Mouse (Mus musculus): ENCODE data around the gene Gucd1. TPM values are rescaled to one million over a fixed set of nuclear protein-coding genes. Genes with fewer than 3 reads are reported as not detected.
"Not testable (repeated sequence)": the region's sequence is repeated elsewhere in the genome, so short reads cannot be mapped to it uniquely, and the experiment has no call there.

Gucd1 gene
- polyA plus RNA-seq, 1 experiment from 2014 or later: 24.0 TPM

DNA sequence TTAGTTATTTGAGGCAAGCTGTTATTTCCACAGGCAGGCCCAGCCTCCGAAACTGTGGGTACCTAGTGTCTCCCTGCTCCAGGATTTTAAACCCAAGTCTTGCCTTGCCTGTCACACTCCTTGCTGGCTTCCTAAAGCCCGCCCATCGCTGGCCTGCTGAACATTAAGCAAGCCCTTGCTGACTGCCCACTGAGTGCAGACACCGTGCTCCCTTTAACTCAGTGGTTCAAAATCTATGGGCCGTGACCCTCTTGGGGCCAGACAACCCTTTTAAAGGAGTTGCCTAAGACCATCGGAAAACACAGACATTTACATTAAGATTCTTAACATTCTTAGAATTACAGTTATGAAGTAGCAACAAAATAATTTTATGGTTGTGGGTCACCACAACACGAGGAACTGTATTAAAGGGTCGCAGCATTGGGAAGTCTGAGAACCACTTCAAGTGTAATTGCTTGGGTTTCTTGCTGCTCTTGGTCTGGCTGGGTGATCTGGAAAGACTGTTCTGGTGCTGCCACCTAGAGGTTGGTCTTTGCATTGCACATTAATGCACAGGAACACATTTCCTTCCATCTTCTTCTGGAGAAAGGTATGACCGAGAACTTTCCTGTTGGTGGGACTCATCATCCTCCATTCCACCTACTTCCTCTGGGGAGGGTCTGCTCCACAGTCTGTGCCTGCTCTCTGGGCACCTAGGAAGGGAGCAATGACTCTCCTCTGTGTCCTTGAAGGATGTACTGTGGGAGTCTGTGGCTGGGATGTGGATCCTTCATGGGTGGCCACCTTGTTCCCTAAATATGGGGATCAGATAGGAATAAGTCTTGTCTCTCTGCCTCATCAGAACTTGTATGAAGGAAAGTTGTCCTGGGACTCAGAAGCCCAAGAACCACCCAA lies 31.4 kb downstream of the Gucd1 start:
- Histone ChIP-seq H3K36me3 (no peaks in the 10 kb centered on the region), H3K27ac (no peak overlapping the region), H3K9ac (replicated peaks) (no peak overlapping the region), H3K4me3 (replicated peaks) (no peak overlapping the region), H3K27me3 (no peaks in the 10 kb centered on the region), H3K4me2 (no peak overlapping the region), H3K9me3 (no peaks in the 10 kb centered on the region), H3K4me1 (replicated peaks) (no peaks in the 10 kb centered on the region)
- ATAC-seq (ENCODE audit: insufficient number of reproducible peaks, insufficient read depth, low FRiP score, low TSS enrichment, low read depth): no peak
- WGBS: 55% methylated on average over 9 of the region's 9 CpGs

DNA sequence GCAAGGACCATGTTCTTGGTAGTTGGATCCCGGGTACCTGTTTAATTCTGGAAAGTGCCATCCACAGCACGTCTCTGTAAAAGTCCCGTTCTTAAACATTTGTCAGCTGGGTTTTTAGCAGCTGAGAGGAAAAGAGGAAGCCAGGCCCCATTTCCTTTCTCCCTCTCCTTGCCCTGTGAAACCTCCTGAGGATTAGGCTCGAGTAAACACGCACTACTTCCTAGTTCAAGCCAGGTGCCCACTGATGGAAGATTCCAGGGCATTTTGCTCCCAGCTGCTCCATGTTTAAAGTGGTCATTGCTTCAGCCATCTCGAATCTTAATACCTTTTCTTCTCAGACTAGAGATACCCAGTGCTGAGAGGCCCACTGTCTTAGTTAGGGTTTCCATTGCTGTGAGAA lies 33.0 kb downstream of the Gucd1 start:
- Histone ChIP-seq H3K27me3 (no peaks in the 10 kb centered on the region), H3K9ac (replicated peaks) (no peak overlapping the region), H3K4me1 (replicated peaks) (no peaks in the 10 kb centered on the region), H3K4me3 (replicated peaks) (no peak overlapping the region), H3K36me3 (no peaks in the 10 kb centered on the region), H3K4me2 (no peak overlapping the region), H3K9me3 (no peaks in the 10 kb centered on the region), H3K27ac (no peak overlapping the region)
- 74% methylated on average over 6 of the region's 6 CpGs for WGBS
- no peak for ATAC-seq (ENCODE audit: insufficient number of reproducible peaks, insufficient read depth, low FRiP score, low TSS enrichment, low read depth)

DNA sequence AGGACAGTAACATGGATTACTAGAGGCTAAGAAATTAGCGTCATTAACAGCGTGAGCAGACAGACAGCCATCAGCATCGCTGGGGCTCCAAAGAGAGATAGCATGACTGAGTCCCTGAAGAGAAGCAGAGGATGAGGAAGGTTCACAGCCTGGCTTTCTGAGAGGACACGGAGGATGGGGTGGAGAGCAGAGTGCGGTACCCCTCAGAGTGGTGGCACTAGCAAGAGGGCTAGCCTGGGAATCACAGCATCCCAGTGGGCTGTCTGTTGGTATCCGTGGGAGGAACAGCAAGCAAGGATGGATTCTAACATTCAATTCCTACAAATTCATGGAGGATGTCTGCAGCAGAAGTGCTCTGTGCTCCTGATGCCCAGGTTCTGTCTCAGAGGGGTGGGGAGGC lies 33.7 kb downstream of the Gucd1 start:
- H3K27me3 ChIP-seq: no peaks in the 10 kb centered on the region

DNA sequence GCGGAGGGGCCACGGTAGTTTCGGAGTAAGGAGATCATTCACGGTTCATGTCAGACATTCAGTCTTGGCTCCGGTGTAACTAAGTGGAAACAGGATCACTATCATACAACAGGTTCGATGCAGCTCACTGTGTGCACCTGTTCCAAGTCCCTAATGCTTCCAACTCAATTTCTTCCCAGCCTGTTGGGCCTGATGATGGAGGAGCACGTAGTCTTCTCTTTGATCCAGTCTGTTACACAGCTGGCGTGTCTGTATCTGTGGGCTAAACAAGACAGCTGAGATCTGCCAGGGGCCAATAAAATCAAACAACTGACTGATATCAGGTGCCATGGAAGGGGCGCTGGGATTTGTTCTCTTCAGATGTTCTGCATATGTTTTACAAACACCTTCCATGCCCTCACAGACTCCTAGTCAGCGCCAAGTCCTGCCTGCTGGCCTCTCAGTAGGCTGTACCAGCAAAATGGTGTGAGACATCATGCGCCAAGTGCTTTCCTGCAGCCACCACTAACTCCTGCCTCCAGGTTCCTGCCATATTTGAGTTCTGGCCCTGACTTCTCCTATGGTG lies 34.8 kb downstream of the Gucd1 start:
- Histone ChIP-seq H3K4me2 (no peak overlapping the region), H3K9ac (replicated peaks) (no peak overlapping the region), H3K4me3 (replicated peaks) (no peak overlapping the region), H3K9me3 (no peaks in the 10 kb centered on the region), H3K27me3 (no peaks in the 10 kb centered on the region), H3K36me3 (no peaks in the 10 kb centered on the region), H3K4me1 (replicated peaks) (no peaks in the 10 kb centered on the region), H3K27ac (no peak overlapping the region)
- no peak for ATAC-seq (ENCODE audit: insufficient number of reproducible peaks, insufficient read depth, low FRiP score, low TSS enrichment, low read depth)
- WGBS: 75% methylated on average over 11 of the region's 11 CpGs

More for the DNA sequence above, 33.7 kb downstream of the Gucd1 start:
- no peak for ATAC-seq (ENCODE audit: insufficient number of reproducible peaks, insufficient read depth, low FRiP score, low TSS enrichment, low read depth)
- no peaks in the 10 kb centered on the region for H3K36me3 ChIP-seq
- no peak overlapping the region for H3K27ac ChIP-seq
- 80% methylated on average over 6 of the region's 6 CpGs for WGBS
- no peaks in the 10 kb centered on the region for H3K4me1 ChIP-seq (replicated peaks)
- H3K4me2 ChIP-seq: no peak overlapping the region
- no peak overlapping the region for H3K9ac ChIP-seq (replicated peaks)
- no peak overlapping the region for H3K4me3 ChIP-seq (replicated peaks)
- no peaks in the 10 kb centered on the region for H3K9me3 ChIP-seq

DNA sequence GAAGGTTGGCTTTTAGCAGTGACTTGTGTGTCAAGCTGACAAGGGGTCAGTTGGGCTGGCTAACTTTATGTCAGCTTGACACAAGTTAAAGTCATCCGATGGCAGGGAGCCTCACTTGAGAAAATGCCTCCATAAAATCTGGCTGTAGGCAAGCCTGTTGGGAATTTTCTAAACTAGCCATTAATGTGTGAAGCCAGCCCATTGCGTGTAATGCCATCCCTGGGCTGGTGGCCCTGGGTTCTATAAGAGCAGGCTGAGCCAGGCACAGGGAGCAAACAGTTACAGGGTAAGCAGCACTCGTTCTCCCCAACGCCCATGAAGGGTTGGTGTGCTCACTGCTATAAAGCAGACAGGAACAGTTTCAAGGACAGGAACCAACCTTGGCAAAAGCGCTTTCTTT lies 35.5 kb downstream of the Gucd1 start:
- H3K9me3 ChIP-seq: no peaks in the 10 kb centered on the region
- H3K4me1 ChIP-seq (replicated peaks): no peaks in the 10 kb centered on the region
- H3K36me3 ChIP-seq: no peaks in the 10 kb centered on the region
- no peak overlapping the region for H3K4me3 ChIP-seq (replicated peaks)
- no peak overlapping the region for H3K4me2 ChIP-seq
- H3K9ac ChIP-seq (replicated peaks): no peak overlapping the region
- H3K27ac ChIP-seq: no peak overlapping the region
- 80% methylated on average over 5 of the region's 5 CpGs for WGBS
- no peak for ATAC-seq (ENCODE audit: insufficient number of reproducible peaks, insufficient read depth, low FRiP score, low TSS enrichment, low read depth)
- H3K27me3 ChIP-seq: no peaks in the 10 kb centered on the region

DNA sequence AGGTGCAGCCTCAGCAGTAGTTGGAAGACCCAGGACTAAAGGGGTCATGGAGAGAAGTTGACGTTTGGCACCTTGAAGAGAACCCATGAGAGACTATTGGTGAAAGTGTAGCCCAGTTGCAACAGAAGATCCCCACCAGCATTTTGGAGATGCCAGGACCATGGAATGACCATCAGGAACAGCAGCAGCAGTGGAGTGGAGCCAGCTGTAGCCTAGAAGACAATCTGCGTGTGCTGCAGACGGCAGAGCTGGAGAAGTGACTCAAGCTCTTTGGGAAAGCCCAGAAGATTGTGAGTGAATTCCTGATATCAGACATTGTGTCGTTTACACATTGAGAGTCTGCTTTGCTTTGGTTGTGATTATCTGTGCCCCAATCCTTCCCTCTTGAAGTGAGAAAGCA lies 36.1 kb downstream of the Gucd1 start:
- no peak overlapping the region for H3K4me3 ChIP-seq (replicated peaks)
- WGBS: 82% methylated on average over 4 of the region's 4 CpGs
- H3K4me1 ChIP-seq (replicated peaks): peaks cover 2% of the 10 kb centered on the region; the same call in 1 of the 2 replicates
- H3K9ac ChIP-seq (replicated peaks): no peak overlapping the region
- no peak overlapping the region for H3K27ac ChIP-seq
- H3K9me3 ChIP-seq: no peaks in the 10 kb centered on the region
- H3K4me2 ChIP-seq: no peak overlapping the region
- no peaks in the 10 kb centered on the region for H3K27me3 ChIP-seq
- ATAC-seq (ENCODE audit: insufficient number of reproducible peaks, insufficient read depth, low FRiP score, low TSS enrichment, low read depth): no peak
- H3K36me3 ChIP-seq: no peaks in the 10 kb centered on the region

DNA sequence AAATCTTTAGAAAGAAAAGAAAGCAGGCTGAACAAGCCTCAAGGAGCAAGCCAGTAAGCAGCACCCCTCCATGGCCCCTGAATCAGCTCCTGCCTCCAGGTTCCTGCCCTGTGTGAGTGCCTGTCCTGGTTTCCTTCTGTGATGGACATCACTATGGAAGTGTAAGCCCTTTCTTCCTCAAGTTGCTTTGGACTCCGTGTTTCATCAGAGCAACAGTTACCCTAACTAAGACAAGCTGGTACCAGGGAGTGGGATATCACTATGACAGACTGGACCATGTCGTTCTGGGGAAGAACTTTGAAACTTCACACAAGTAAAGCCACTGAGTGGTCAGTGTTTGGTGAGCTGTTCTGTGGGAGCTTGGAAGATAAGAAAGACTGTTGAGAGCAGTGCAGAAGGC lies 37.8 kb downstream of the Gucd1 start:
- no peaks in the 10 kb centered on the region for H3K36me3 ChIP-seq
- no peak overlapping the region for H3K27ac ChIP-seq
- 85% methylated on average over 2 of the region's 2 CpGs for WGBS
- H3K4me1 ChIP-seq (replicated peaks): peaks cover 5% of the 10 kb centered on the region; the same call in 1 of the 2 replicates
- H3K9ac ChIP-seq (replicated peaks): no peak overlapping the region
- no peak for ATAC-seq (ENCODE audit: insufficient number of reproducible peaks, insufficient read depth, low FRiP score, low TSS enrichment, low read depth)
- H3K4me2 ChIP-seq: no peak overlapping the region
- no peaks in the 10 kb centered on the region for H3K27me3 ChIP-seq
- no peaks in the 10 kb centered on the region for H3K9me3 ChIP-seq
- no peak overlapping the region for H3K4me3 ChIP-seq (replicated peaks)

DNA sequence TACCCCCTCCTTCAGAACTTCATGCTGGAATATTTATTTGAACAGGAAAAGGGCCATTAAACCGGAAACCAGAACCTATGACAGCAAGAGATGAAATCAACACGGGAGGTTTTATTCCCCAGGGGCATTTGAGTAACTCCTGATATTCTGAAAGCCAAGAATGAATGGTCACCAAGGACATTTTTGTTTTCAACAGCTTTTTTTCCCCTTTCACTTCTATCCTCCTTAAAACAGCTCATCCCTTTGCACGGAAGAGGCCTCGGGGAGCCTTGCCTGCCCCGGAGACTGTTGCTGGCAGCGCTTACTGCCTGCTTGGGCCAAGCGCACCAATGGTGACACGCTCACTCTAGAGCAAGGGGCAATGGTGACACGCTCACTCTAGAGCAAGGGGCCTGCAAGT lies 40.7 kb downstream of the Gucd1 start:
- peaks cover 5% of the 10 kb centered on the region; the same call in 1 of the 2 replicates for H3K4me1 ChIP-seq (replicated peaks)
- H3K4me2 ChIP-seq: no peak overlapping the region
- H3K9me3 ChIP-seq: no peaks in the 10 kb centered on the region
- H3K4me3 ChIP-seq (replicated peaks): no peak overlapping the region
- no peak for ATAC-seq (ENCODE audit: insufficient number of reproducible peaks, insufficient read depth, low FRiP score, low TSS enrichment, low read depth)
- no peak overlapping the region for H3K9ac ChIP-seq (replicated peaks)
- H3K36me3 ChIP-seq: no peaks in the 10 kb centered on the region
- 76% methylated on average over 9 of the region's 9 CpGs for WGBS
- H3K27ac ChIP-seq: no peak overlapping the region
- H3K27me3 ChIP-seq: no peaks in the 10 kb centered on the region

DNA sequence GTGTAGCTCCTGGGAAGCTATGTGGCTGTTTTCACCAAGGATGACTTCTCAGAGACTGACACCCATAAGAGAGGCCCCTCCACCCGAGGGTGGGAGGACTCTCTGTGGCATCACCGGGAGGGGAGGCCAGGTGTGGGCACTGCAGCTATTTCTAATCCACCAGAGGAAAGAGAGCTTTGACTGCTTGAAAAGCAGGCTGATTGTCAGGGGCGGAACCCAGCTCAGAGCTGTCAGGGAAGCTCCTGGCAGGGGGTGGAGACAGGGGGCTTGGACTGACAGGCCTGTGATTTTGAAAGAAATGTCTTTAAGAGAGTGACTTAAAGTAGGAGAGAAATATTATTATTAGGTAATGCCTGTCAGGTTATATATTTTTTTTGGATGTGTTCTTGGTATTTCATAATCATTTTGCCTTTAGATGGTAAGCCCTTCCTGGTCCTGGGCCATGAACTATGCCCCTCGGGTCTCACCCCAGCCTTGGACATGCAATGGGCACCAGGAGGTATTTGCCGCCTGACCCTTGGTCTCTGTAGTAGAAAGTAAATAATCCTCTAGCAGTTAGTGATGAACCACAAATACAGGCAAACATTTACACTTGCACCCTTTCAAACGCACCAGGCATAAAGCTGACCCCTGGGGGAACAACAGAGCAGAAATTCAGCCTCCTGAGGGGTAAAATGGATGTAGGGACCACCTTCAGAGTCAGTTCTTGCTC lies 42.5 kb downstream of the Gucd1 start:
- not testable (repeated sequence) for H3K9me3 ChIP-seq; H3K4me2 ChIP-seq; H3K36me3 ChIP-seq; H3K4me1 ChIP-seq (replicated peaks); H3K27ac ChIP-seq; H3K4me3 ChIP-seq (replicated peaks); ATAC-seq (ENCODE audit: insufficient number of reproducible peaks, insufficient read depth, low FRiP score, low TSS enrichment, low read depth); H3K27me3 ChIP-seq; H3K9ac ChIP-seq (replicated peaks)
- 39% methylated on average over 5 of the region's 6 CpGs for WGBS

DNA sequence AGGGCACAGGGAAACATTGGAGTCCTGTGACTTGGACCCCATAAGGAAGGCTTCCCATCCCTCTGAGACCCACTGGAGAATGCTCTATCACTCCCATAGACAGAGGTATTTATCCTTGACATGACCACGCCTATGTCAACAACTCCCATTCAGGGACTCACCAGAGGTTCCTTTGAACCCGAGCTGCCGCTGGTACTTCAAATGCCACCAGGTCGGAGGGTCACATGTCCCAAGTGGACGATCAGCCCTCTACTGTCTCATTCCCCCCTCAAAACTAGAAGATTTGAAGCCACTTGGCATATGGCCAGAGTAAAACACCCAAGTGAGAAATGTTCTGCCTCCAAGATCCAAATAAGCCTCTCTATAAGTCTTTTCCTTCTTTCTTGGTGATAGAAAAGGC lies 43.2 kb downstream of the Gucd1 start:
- Histone ChIP-seq H3K4me2 (no peak overlapping the region), H3K27ac (no peak overlapping the region), H3K4me3 (replicated peaks) (no peak overlapping the region), H3K9ac (replicated peaks) (no peak overlapping the region), H3K36me3 (no peaks in the 10 kb centered on the region), H3K4me1 (replicated peaks) (peaks cover 5% of the 10 kb centered on the region; the same call in 1 of the 2 replicates), H3K27me3 (no peaks in the 10 kb centered on the region), H3K9me3 (no peaks in the 10 kb centered on the region)
- no peak for ATAC-seq (ENCODE audit: insufficient number of reproducible peaks, insufficient read depth, low FRiP score, low TSS enrichment, low read depth)
- 28% methylated on average over 5 of the region's 5 CpGs for WGBS

DNA sequence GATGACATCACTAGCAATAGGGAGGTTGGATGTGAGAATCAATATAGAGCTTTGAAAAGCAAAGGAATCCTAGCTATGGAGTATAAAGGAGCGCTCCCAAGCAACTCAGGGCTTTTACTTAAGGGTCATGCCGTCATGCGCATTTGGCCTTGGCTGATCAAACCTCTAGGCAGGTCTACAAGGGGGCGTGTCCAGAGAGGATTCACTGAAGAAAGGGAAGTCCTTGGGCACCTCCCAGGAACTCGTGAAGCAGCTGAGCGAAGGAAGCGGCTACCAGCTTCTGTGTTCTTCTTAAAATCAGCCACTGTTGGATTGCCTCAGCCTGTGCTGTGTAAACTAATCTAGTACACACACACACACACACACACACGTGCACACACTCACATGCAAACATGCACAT lies 44.4 kb downstream of the Gucd1 start:
- Histone ChIP-seq H3K27ac (no peak overlapping the region), H3K9me3 (no peaks in the 10 kb centered on the region), H3K9ac (replicated peaks) (no peak overlapping the region), H3K36me3 (no peaks in the 10 kb centered on the region), H3K4me2 (no peak overlapping the region), H3K4me3 (replicated peaks) (no peak overlapping the region), H3K27me3 (no peaks in the 10 kb centered on the region), H3K4me1 (replicated peaks) (peaks cover 5% of the 10 kb centered on the region; the same call in 1 of the 2 replicates)
- WGBS: 74% methylated on average over 8 of the region's 8 CpGs
- no peak for ATAC-seq (ENCODE audit: insufficient number of reproducible peaks, insufficient read depth, low FRiP score, low TSS enrichment, low read depth)

All from limb, embryonic 12.5 days (tissue).